Mouse (Mus musculus) lung, postnatal 0 days (tissue): ENCODE measurements around the gene Dnajc6. TPM values are rescaled to one million over a fixed set of nuclear protein-coding genes. Genes with fewer than 3 reads are reported as not detected.

Experiments
- ATAC-seq: fragments of 200-750 bp; cut with Nextera tagmentation; 2 replicates; pipeline ENCODE4 v1.8.0; 2017; ENCODE audit warnings: moderate library complexity
- DNase-seq: peaks from one replicate; pipeline ENCODE4 v3.0.0-alpha.2; 2016; ENCODE audit warnings: low spot score
- H3K27ac ChIP-seq: fragments of 300-500 bp; sonication (generic); 2 replicates; pipeline ENCODE4 v1.5.1; 2014; ENCODE audit warnings: antibody characterized with exemption, mild to moderate bottlenecking, low read length, mixed read lengths
- H3K27me3 ChIP-seq: fragments of 300-500 bp; sonication (generic); replicated peaks from 2 replicates; pipeline ENCODE4 v1.6.1; 2014; ENCODE audit warnings: low read length, mixed read lengths; ENCODE audit not compliant: insufficient read depth
- H3K36me3 ChIP-seq: fragments of 300-500 bp; sonication (generic); 2 replicates; pipeline ENCODE4 v1.6.1; 2014; ENCODE audit warnings: low read length, mixed read lengths; ENCODE audit not compliant: insufficient read depth
- H3K4me1 ChIP-seq: fragments of 300-500 bp; sonication (generic); 2 replicates; pipeline ENCODE4 v1.6.1; 2014; ENCODE audit warnings: antibody characterized with exemption, low read depth, low read length, mixed read lengths; ENCODE audit not compliant: insufficient read depth
- H3K4me2 ChIP-seq: fragments of 300-500 bp; sonication (generic); replicated peaks from 2 replicates; pipeline ENCODE4 v1.6.1; 2014; ENCODE audit warnings: low read depth, mild to moderate bottlenecking, low read length, moderate library complexity, mixed read lengths
- H3K4me3 ChIP-seq: fragments of 300-500 bp; sonication (generic); 2 replicates; pipeline ENCODE4 v1.5.1; 2014; ENCODE audit warnings: low read depth, low read length
- H3K9ac ChIP-seq: fragments of 300-500 bp; sonication (generic); replicated peaks from 2 replicates; pipeline ENCODE4 v1.6.1; 2014; ENCODE audit warnings: low read depth, mild to moderate bottlenecking
- H3K9me3 ChIP-seq: fragments of 300-500 bp; sonication (generic); 2 replicates; pipeline ENCODE4 v1.6.1; 2016; ENCODE audit warnings: low read length, mixed read lengths
- CTCF ChIP-seq: IDR thresholded peaks from 2 replicates; pipeline ENCODE4 v1.5.1; 2016; ENCODE audit warnings: antibody characterized with exemption, mild to moderate bottlenecking
- EP300 ChIP-seq: IDR thresholded peaks from 2 replicates; pipeline ENCODE4 v1.6.1; 2016; ENCODE audit warnings: antibody characterized with exemption, mild to moderate bottlenecking, control low read depth
- WGBS: fragments of 180-500 bp; shearing (Covaris S2); extraction: QIAGEN DNeasy Blood & Tissue Kit; methylation state at CpG from one replicate; pipeline ENCODE4 v1.1.7; 2014; 5-methylcytosine and 5-hydroxymethylcytosine counted together
- polyA plus RNA-seq: library from polyadenylated mRNA; unstranded; fragments of >200 nt; fragmentation: Nextera tagmentation; extraction: Ambion mirVana; gene quantifications from 2 replicates; pipeline ENCODE4 v1.2.1, GENCODE M21; 2015

The Dnajc6 gene
- polyA plus RNA-seq, 1 experiment from 2014 or later, result 0.14 TPM

GRCm38 (mm10) chr4:101669811-101670210, 173.4 kb downstream of the Dnajc6 start:
- TF ChIP-seq CTCF (no peak), EP300 (no peak)
- DNase-seq (no peak), ATAC-seq (no peak)
- H3K4me3 ChIP-seq, result no peak overlapping the region
- no peaks in the 10 kb centered on the region for H3K27me3 ChIP-seq
- H3K9ac ChIP-seq, result no peak overlapping the region
- H3K36me3 ChIP-seq, result 0 out of 2 replicates have a peak, but pooled peaks cover 3% of the 10 kb centered on the region
- H3K4me1 ChIP-seq, result no peaks in the 10 kb centered on the region
- no peak overlapping the region for H3K27ac ChIP-seq
- WGBS, result 47% methylated on average over 5 of the region's 5 CpGs
- no peaks in the 10 kb centered on the region for H3K9me3 ChIP-seq
- no peak overlapping the region for H3K4me2 ChIP-seq

DNA sequence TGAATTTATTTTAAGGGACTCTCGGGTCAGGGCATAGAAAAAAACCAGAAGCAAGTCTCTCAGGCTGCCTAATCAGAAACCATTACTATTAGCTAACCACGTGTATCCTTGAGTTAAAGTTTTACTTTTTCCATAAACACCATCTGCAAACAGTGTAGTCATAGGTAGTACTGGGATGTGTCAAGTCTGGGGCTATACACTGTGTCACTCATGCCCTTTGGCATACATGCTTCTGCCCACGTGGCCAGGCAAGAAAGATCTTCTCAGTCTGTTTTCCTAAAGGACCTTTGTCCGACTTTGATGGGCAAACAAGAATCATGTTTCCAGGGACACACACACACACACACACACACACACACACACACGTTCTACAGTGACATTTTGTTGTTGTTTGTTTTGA, 178.3 kb downstream of the Dnajc6 start:
- DNase-seq (no peak), ATAC-seq (no peak)
- 0 out of 2 replicates have a peak, but pooled peaks cover 3% of the 10 kb centered on the region for H3K4me1 ChIP-seq
- TF ChIP-seq CTCF (no peak), EP300 (no peak)
- H3K4me2 ChIP-seq, result no peak overlapping the region
- no peaks in the 10 kb centered on the region for H3K27me3 ChIP-seq
- no peaks in the 10 kb centered on the region for H3K36me3 ChIP-seq
- 67% methylated on average over 5 of the region's 5 CpGs for WGBS
- no peaks in the 10 kb centered on the region for H3K9me3 ChIP-seq
- H3K9ac ChIP-seq, result no peak overlapping the region
- H3K27ac ChIP-seq, result no peak overlapping the region
- H3K4me3 ChIP-seq, result no peak overlapping the region

DNA sequence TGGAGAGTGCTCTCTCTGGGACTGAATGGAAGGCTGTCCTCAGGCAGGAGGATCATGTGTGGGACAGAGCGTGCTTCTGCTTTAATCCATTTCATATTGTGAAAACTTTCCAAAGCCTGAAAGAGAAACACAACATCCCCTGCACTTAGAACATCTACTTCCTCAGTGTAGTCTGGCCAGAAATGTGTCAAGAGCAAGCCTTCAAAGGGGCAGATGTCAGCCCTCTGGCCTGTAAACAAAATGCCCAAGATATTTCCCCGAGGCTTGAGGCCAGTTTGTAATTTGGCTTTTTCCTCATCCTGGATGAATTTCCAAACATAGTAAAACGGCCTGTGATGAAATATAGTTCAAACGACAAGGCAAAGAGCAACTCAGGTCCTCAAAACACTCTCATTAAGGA, 179.3 kb downstream of the Dnajc6 start:
- Histone ChIP-seq H3K4me1 (0 out of 2 replicates have a peak, but pooled peaks cover 3% of the 10 kb centered on the region), H3K9ac (no peak overlapping the region), H3K9me3 (no peaks in the 10 kb centered on the region), H3K4me3 (no peak overlapping the region), H3K27ac (no peak overlapping the region; the same call in 1 of the 2 replicates), H3K36me3 (no peaks in the 10 kb centered on the region), H3K4me2 (no peak overlapping the region), H3K27me3 (no peaks in the 10 kb centered on the region)
- peak; percentile 84 for TF ChIP-seq EP300
- no peak for TF ChIP-seq CTCF
- peak; percentile 89 for DNase-seq
- 27% methylated on average over 4 of the region's 4 CpGs for WGBS
- ATAC-seq, result peak; percentile 92

DNA sequence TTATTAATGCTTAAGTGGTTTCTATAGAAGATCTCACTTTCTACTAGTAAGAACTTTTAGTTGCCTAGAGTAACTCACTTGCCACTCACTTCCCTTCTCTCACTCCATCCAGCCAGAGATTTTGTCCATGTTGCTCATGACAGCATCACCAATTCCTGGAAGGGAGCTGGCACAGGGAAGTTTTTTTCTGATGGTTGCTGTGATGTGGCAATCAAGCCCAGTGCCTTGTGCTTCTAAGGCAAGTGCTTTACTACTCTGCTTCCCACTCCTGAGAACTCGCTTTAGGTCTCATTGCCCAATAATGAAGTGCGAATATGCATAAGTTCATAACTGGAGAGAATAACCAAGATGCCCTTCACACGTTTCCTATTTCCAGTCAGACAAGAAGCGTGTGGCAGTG, 186.2 kb downstream of the Dnajc6 start:
- no peak overlapping the region for H3K4me3 ChIP-seq
- WGBS, result 82% methylated on average over 4 of the region's 4 CpGs
- TF ChIP-seq EP300, result no peak
- TF ChIP-seq CTCF, result no peak
- DNase-seq (peak; percentile 32), ATAC-seq (no peak)
- H3K27me3 ChIP-seq, result no peaks in the 10 kb centered on the region
- H3K27ac ChIP-seq, result no peak overlapping the region
- H3K36me3 ChIP-seq, result no peaks in the 10 kb centered on the region
- no peaks in the 10 kb centered on the region for H3K9me3 ChIP-seq
- no peak overlapping the region for H3K4me2 ChIP-seq
- no peaks in the 10 kb centered on the region for H3K4me1 ChIP-seq
- no peak overlapping the region for H3K9ac ChIP-seq

GRCm38 (mm10) chr4:101683086-101683485, 186.6 kb downstream of the Dnajc6 start:
- Histone ChIP-seq H3K27ac (no peak overlapping the region), H3K4me2 (no peak overlapping the region), H3K4me3 (no peak overlapping the region), H3K4me1 (no peaks in the 10 kb centered on the region), H3K27me3 (no peaks in the 10 kb centered on the region), H3K9me3 (no peaks in the 10 kb centered on the region), H3K36me3 (no peaks in the 10 kb centered on the region), H3K9ac (no peak overlapping the region)
- 60% methylated on average over 3 of the region's 3 CpGs for WGBS
- ATAC-seq, result 0 out of 2 replicates have a peak, but pooled peaks have one; percentile 19
- TF ChIP-seq EP300 (no peak), CTCF (no peak)
- no peak for DNase-seq

DNA sequence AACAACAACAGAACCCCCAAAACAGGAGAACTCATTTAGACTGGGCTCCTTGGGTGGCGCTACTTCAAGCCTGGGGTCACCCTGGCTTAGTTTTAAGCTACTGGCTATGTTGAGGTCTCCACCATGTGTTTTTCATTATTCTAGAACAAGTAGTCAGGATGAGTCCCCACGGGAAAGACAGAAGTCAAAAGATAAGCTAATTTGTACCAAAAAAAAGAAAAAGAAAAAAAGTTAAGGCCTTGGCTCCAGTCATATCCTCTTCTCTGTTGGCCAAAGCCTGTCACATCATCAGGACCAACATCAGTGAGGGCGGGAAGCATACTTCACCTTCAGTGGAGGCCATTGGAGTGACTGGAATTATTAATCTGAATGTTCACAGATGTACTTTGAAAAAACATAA, 188.4 kb downstream of the Dnajc6 start:
- 82% methylated on average over 3 of the region's 3 CpGs for WGBS
- no peak overlapping the region for H3K4me2 ChIP-seq
- no peaks in the 10 kb centered on the region for H3K36me3 ChIP-seq
- DNase-seq (no peak), ATAC-seq (no peak)
- no peaks in the 10 kb centered on the region for H3K9me3 ChIP-seq
- no peak overlapping the region for H3K27ac ChIP-seq
- H3K9ac ChIP-seq, result no peak overlapping the region
- H3K27me3 ChIP-seq, result no peaks in the 10 kb centered on the region
- TF ChIP-seq CTCF, result no peak
- no peak for TF ChIP-seq EP300
- H3K4me1 ChIP-seq, result no peaks in the 10 kb centered on the region
- no peak overlapping the region for H3K4me3 ChIP-seq
